Mouse (Mus musculus) CH12.LX (cell line): ENCODE data around the gene Opn4.

ENCODE experiments used
- CTCF ChIP-seq, 2 experiments: IDR thresholded peaks in 1 of 2; conservative IDR thresholded peaks in 1 of 2; 2 replicates each; pipeline ENCODE4 v1.5.1; 2011 to 2012; ENCODE audit warnings: low read depth in 2 of 2, low read length in 2 of 2, improper control_type of control experiment in 1 of 2, inconsistent platforms in 1 of 2, mild to moderate bottlenecking in 1 of 2, moderate library complexity in 1 of 2
- EP300 ChIP-seq: IDR thresholded peaks from 2 replicates; pipeline ENCODE4 v1.6.1; 2011; ENCODE audit warnings: low read length, improper control_type of control experiment
- IRF4 ChIP-seq: IDR thresholded peaks from 2 replicates; pipeline ENCODE4 v1.6.1; 2014; ENCODE audit warnings: low read depth, mild to moderate bottlenecking, inconsistent platforms, low read length, improper control_type of control experiment
- MAX ChIP-seq: IDR thresholded peaks from 2 replicates; pipeline ENCODE4 v1.6.1; 2011; ENCODE audit warnings: low read length, improper control_type of control experiment
- POLR2A ChIP-seq: IDR thresholded peaks from 2 replicates; pipeline ENCODE4 v1.6.1; 2011; ENCODE audit warnings: low read depth, mild to moderate bottlenecking, improper control_type of control experiment, low read length
- ZNF384 ChIP-seq: IDR thresholded peaks from 2 replicates; pipeline ENCODE4 v1.6.1; 2012; ENCODE audit warnings: low read depth, low read length, improper control_type of control experiment, inconsistent platforms

- no peak for TF ChIP-seq EP300
- no peak for TF ChIP-seq POLR2A
- TF ChIP-seq IRF4, result no peak
- TF ChIP-seq ZNF384, result no peak
- TF ChIP-seq MAX, result no peak
- TF ChIP-seq CTCF (conservative IDR thresholded peaks at IDR 0.05 in 1 of 2, IDR thresholded peaks at IDR 0.05 in 1 of 2; ENCODE audit: low read depth in 2 of 2, low read length in 2 of 2), result no peak
Observed at GRCm38 (mm10) chr14:34647870-34648475, 48.0 kb upstream of the Opn4 start.
